Mouse (Mus musculus): Measurements from ENCODE around the gene Nipa2.

The Nipa2 gene

DNA sequence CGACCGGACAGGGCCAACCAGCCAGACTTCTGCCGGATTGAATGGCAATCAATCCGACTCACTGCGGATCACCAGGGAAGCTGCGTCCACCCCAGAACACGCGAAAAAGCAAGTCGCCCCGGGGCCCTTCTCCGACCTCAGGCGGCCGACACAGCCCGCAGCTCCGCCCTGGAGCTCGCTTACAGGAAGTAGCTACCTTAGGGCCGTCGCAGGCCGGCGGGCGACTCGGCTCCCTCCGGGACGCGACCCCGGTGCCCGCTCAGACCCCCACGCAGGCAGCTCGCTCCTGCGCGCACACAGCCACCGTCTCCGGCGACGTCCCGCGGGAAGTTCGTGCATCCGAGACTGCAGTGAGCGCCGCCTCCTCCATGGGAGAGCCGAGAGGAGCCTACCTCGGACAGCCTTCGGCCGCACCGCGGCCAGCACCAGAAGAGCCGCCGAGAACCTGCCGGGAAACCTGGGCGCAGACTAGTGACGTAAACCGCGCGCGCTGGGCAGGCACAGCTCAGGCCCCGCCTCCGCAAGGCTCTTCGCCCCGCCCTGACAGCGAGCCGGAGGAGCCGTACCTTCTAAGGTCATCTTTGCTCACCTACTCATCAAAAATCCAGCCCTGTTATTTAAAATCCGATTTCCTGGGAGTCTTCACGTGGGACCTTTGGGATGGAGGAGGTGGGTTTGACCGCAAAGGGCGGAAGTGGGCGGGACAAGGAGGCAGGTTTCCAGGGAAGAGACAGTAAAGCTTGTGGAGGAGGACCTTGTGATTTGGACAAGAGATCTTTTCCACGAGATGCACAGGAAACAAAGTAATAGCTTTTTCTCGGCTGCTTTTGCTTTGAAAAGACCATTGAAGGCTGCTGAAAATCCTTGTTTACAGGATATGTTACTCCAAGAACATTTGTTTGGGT lies at the start of gene Nipa2:
Gene Nipa2 (minus strand): TSS at position 473 of the 905 bp plus-strand sequence.
- DNase-seq: peak; percentile 97 to 98

DNA sequence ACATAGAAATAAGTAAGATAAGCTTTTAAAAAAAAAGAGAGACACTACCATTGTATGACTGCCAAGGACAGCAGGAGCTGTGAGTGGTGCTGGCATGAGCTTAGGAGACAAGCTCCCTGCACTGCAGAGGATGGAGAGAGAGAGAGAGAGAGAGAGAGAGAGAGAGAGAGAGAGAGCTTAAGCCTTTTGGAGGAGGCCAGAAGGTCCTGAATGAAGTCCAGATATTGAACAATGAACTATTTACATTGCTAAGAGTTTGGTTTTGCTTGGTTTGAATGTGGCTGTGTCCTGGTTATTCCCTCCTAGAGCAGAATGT lies 48.7 kb upstream of the Nipa2 start:
- DNase-seq: no peak

DNA sequence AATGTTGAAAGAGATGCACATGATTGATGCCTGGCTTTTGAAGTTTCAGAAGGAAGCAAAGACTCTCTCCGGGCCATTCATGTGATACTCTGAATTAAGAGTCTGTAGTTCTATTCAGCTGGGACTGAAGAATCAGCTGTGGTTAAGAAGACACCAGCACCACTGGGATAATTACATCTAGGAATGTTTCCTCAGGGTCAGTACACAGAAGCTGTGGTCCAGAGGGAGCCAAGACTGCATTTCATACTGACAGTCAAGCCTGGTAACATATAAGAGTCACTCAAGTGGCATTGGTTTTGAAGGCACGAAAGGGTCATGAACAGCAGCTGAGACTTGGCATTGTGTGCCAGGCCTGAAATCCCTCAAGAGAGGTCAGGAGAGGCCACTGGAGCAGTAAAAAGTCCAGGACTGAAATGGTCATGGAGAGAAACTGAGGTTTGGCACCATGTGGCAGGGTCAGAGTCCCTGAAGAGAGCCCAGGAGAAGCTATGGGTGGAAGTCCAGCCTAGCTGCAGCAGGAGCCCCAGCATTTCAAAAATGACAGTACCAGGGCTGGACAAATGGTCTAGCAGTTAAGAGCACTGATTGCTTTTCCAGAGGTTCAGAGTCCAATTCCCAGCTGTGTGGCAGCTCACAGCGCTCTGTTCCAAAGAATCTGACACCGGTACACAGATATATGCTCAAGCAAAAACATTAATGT lies 48.2 kb upstream of the Nipa2 start:
- no peak for DNase-seq

DNA sequence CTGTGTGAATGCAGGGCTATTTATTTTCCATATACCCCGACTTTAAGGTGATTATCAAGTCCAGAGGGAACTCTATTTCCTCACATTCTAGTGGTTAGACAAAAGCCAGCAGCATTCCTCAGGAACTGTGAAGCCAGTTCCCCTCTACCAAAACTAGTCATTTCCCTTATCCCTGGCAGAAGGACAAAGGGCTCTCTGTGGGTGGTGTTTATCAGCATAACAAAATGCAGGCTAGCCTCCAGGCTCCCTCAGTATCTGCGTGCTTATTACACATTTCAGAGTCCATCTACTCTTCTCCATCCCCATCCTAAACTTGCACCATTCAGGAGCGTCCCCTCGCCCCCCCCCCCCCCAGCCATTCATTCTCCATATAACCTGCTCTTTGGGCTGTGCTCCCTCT lies 36.7 kb upstream of the Nipa2 start:
- no peak for DNase-seq

DNA sequence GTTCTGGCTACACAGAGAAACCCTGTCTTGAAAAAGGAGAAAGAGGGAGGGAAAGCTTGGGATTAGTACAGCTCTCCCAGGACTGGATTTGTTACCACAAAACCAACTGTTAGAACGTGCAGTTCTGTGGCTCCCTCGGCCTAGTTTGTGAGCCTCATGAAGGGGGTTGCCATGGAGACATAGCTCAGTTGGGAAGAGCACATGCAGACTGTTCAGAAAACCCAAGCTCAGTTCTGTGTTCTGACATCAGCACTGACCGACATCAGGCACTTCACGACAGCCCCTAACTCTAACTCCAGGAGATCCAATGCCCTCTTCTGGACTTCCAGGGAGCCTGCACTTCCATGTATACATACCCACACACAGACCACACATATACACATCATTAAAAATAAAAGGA lies 32.7 kb upstream of the Nipa2 start:
- DNase-seq: no peak

DNA sequence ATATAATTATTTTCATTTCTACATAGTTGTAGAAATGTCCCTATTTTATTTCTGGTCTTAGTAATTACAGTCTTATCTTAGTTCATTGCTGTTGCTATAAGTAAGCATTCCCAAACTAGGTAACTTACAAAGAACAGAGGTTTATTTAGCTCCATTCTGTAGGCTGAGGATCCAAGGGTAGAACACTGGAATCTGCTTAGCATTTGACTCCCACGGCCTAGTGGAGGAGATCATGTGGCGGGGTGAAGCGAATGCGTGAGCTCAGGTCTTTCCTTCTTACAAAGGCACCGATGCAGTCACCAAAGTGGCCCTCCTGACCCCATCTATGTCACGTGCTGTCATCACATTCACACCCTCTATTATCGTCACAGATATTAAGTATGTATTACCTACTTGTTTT lies 29.6 kb upstream of the Nipa2 start:
- no peak for DNase-seq

DNA sequence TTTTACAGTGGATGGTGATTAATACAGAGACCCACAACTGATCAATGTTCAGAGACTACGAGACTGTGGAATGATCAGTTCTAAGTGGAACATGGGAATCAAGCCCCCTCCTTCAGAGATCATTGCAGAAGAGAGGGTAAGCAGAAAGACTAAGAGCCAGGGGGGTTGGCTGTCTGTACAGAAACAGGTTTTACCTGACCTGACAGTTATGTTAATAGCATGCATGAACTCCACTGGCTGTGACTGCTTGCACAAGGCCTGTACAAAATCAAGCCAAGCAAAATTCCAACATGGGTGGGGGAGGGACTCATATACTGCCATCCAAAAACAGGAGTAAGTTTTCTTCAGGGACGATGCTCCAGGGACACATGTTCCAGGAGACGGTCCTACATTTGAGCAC lies 28.9 kb upstream of the Nipa2 start:
- no peak for DNase-seq

DNA sequence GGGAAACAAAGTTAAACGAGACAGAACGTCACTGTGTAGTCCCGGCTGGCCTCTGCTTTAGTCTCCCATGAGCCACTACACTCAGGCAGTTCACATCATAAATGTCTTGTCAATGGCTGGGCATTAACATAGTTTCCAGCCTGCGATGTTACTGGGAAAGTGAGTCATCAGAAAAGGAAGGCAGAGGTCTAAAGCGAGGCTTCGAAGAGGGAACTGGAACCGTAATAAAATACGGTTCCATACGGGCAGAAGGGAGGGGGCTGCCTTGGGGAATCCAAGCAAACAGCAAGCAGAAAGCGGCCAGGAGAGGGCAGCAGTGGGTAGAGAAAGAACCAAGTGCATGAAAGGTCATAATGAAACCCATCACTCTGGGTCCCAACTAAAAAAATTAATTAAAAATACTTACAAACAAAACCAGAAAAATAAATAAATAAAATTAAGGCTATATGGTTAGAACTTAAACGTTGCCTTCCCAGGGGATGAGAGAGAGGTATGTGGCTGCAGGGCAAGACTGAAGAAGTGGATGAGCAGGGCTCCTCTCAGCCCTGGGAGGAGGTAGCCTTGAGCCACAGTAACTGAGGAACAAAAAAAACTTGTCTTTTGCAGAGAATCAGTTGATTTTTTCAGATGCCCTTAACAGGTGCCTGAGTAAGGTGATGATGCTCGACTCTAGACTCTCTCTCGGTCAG lies 24.4 kb upstream of the Nipa2 start:
- DNase-seq: peak; percentile 92 to 97

DNA sequence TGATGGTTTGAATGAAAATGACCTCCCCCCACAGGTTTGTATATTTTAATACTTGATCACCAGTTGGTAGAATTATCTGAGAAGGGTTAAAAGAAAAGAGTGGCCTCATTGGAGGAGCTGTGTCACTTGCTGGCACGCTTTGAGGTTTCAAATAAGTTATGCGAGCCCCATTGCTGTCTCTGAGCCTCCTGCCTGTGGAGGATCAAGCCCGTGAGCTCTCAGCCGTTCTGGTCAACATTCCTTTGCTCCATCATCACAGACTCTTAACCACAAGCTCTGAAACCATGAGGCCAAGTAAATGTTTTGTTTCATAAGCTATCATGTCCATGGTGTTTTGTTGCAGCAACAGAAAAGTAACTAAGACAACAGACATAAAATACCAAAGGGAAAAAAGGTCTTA lies 22.5 kb upstream of the Nipa2 start:
- DNase-seq: no peak

DNA sequence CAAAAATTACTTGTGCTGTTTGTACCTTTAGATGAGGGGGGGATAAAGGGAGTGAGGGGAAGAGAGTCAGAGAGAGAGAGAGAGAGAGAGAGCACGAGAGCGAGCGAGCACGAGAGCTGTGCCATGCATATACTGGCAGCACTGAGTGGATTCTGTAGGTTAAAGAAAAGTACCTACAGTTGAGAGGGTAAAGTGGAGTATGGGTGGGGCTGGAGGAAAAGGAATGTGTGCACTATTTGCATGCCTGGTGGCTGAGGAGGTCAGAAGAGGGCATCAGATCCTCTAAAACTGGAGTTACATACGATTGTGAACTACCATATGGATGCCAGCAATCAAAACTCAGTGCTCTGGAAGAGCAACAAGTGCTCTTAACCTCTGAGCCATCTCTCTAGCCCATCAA lies 20.8 kb upstream of the Nipa2 start:
- DNase-seq: no peak

DNA sequence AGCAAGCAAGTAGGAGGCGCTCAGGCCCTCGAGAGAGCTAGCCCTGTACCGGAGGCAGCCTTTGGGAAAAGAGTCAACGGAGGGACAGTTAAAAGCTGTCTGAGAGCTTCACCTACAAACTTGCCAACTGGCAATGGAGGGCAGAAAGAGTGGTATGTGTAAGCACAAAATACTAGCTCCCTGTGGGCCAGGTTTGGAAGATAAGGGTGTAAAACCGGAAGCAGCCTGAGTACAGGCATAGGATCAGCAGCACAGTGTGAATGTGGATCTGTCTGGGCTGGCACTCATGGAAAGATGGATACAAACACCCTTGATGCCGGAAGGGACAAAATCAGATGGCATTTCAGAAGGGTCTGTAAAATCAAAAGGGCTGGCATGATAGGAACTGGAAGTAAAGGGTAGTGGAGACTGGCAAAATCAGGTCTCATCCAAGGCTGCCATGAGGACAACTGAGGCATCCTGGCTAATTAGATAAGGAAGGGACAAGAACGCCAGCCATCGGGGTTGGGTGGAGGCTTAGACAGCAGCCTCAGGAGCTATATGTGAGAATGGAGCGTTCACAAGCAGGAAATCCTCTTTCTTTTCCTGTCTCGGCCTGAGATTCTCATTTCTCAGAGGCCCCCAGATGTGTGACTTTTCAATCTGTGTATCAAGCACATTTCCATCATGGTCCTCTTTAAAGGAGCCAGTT lies 19.9 kb upstream of the Nipa2 start:
- DNase-seq: no peak

DNA sequence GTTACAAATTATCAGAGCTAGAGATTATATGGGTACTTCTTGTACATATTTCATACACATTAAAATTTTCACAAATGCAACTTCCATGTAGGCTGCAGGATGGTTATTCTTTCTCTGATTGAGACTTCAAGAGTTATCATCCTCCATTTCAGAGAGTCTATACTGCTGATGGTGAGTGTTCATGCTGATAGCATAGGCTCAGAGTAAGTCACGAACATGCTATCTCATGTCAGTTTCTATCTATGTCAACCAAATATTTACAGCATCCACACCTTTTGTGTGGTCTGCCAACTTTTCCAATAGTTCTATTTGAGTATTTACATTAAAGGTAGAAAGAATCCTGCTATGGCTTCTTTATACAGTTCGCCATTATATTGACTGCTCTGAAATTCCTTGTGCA lies 19.2 kb upstream of the Nipa2 start:
- no peak for DNase-seq

DNA sequence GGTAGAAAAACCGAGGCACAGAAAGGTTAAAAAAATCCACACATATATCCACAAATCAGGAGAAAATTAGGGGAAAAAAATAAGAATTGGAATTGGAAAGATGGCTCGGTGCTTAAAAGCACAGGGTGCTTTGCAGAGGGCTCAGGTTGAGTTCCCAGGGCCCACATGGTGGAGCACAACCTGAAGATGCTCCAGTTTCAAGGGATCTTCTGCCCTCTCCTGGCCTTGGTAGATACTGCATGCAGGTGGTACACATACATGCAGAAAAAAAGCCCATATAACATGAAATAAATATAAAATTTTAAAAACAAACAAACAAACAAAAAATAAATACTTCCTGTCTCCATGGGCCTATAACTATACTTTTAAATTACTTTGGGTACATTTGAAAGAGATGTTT lies 12.2 kb upstream of the Nipa2 start:
- peak in 1 of 2 experiments; percentile 20 for DNase-seq

DNA sequence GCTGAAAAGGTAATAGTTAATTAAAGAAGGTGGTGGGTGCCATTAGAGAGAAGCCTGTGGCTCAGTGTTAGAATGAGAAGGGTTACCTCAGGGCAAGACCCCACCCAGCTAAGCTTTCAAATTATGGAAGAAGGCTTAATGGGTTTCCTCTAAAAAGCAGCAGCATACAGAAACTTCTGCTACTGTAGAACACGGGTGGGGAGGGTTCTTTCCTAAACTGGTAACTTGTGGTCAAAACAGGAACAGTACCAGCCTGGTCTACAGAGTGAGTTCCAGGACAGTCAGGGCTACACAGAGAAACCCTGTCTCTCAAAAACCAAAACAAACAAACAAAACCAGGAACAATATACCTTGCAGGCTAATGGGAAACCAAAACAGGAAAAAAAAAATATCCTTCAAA lies 7.1 kb upstream of the Nipa2 start:
- DNase-seq: no peak

DNA sequence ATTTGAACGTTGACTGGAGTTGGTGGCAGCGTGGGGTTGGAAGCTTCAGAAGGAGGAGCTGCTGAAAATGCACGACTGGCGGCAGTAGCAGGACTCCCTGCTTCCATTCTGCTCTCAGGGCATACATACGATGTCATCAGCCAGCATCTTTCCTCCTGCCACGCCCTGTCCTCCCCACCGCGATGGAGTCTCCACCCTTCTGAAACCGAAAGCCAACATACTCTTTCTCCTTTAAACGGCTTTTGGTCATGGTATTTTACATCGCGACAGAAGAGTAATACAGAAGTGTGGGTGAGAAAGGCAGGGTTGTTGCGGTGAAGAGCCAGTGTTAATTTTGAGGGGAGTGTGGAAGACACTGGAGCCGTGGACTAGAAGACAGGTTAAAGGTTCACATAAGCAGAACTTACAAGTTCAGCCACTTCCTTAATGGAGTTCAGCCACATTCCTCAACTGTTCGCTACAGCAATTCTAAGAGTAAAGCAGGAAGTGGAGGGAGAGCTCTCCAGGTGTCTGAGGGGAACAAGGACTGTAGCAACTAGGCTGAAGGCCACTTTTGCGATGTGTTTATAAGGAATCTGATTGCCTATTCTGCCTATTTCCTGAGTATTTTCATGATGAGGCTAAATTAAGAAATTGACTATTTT lies 6.1 kb upstream of the Nipa2 start:
- peak in 1 of 2 experiments; percentile 5 for DNase-seq

DNA sequence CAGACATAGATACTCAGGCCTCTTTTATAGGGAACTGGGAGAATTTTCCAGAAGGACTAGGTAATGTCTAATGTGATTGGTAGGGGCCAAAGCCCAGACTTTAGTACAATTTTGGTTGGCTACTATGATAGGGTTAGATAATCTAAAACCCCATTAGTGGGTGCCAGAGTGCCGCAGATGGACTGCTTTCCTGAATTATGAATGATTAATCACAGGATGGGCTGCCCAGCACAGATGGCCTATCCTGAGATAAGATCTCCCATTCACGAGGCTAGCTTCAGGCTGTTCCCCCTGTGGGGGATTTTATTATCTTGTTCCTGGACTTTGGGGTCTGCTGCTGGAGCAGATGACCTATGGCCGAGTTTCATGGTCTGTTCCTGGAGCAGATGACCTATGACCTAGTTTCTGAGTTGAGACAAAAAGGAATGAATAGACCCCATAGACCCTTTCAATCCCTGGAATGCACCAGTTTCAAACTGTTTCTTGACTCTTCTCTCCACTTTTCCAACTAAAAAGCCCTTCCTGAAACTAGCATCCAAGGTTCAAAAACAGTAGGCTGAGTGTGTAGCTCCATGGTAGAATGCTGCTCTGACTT lies 4.7 kb upstream of the Nipa2 start:
- DNase-seq: no peak

DNA sequence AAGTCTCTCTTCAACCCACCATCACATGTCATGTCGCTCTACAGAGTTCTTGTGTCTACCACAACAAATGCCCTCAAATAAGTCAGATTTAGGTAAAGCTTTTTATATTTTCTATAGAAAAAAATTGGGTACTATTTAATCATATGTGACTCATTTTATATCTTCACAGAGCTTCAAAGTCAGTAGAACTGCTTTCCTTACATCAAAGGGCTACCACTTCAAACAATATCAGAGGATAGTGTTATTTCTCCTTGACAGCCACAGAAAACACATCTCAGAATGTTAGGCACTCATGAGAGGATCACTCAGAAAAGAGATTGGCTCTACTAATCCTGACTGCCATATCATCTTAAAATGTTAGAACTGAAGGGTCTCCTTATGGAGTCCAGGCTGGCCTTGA lies 1.8 kb downstream of the Nipa2 start:
- DNase-seq: no peak

DNA sequence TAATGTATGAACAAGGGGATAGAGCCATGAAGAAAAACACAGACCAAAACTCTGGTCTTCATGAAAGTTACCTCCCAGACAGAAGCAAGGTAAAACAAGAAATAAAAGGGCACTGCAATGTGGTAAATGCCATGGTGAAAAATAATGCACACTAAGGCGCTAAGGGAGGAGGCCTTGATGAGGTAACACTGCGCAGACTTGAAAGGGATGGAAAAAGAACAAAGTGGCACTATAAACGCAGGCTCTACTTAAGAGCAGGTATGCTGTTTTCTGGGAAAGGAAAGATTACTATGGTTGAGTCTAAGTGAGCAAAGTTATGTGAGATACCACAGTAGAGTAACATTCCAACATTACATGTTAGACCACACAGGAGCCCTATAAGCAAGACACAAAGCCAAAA lies 2.5 kb downstream of the Nipa2 start:
- no peak for DNase-seq

DNA sequence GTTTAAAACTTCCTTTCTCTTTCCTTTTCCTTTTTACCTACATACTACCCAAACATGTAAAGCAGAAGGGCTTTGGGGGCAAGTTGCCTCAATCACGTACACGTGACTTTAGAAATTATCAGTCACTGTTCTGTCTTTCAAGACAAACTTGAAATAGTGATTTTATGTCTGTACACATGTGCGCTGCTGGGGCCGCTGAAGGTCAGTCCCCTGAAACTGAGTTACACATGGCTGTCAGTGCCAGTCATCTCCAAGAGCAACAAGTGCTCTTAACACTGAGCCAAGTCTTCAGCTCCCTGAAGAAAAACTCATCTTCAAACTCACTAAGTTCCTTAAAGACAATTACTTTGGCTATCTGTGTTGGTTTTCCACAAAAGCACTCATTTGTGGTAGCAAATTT lies 4.4 kb downstream of the Nipa2 start:
- DNase-seq: no peak

DNA sequence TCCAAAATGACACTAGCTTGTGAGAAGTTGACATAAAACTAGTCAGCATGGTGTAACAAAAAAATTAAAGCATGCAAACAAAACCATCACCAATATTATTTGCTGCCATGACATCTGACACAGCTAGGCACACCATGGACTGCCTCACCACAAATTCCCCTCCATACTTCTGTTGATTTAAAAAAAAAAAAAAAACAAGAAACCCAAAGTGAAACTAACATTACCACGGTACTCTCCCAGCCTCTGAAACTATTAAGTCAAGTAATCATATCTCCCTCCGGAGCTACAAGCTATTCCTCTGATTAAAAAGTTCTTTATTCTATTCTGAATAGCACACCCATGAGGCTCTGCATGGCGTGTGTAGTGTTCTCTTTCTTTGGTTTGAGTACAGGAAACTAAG lies 5.1 kb downstream of the Nipa2 start:
- DNase-seq: no peak

DNA sequence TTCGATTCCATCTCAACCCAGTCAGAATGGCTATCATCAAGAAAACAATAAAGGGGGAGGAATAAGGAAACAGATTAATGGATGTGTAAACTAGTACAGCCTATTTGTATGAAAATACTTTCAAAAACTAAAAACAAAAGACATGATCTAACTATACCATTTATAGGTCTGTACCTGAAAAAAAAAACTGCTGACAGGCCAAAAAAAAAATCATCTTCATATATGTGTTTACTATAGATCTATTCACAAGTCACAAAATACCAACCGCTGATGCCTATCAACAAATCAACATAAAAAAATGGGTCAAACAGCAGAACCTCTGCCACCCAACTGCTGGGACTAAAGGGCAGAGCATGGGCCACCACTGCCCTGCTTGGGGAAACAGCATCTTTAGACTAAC lies 6.2 kb downstream of the Nipa2 start:
- DNase-seq: no peak

DNA sequence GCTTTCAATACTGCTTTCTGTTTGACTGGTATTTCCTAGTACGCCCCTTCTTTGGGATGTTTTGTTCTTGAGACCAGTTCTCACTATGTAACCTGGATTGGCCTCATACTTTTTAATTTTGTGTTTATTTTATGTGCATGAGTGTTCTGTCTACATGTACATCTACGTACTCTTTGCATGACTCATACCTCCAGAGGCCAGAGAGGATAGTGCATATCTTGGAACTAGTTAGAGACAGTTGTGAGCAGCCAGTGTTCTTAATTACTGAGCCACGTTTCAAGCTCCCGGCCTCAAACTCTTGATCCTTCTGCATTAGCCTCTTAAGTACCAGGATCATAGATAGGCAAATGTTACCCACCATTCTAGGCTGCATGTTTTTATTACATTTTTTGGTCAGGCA lies 23.9 kb downstream of the Nipa2 start:
- no peak for DNase-seq

Data from cerebellum, postnatal 14 days (tissue).